Mouse (Mus musculus) lung, adult 2 months (tissue): Measurements from ENCODE around the gene Slpi.

ENCODE experiments used
- CTCF ChIP-seq: fragments of 200-500 bp; IDR thresholded peaks from 2 replicates; pipeline ENCODE4 v1.5.1; 2011; ENCODE audit warnings: mild to moderate bottlenecking, low read length, control low read depth; ENCODE audit not compliant: insufficient read depth
- POLR2A ChIP-seq: fragments of 200-500 bp; IDR thresholded peaks from 2 replicates; pipeline ENCODE4 v1.6.1; 2011; ENCODE audit warnings: low read depth, mild to moderate bottlenecking, control low read depth, low read length, borderline replicate concordance; ENCODE audit errors: extremely low read depth

DNA sequence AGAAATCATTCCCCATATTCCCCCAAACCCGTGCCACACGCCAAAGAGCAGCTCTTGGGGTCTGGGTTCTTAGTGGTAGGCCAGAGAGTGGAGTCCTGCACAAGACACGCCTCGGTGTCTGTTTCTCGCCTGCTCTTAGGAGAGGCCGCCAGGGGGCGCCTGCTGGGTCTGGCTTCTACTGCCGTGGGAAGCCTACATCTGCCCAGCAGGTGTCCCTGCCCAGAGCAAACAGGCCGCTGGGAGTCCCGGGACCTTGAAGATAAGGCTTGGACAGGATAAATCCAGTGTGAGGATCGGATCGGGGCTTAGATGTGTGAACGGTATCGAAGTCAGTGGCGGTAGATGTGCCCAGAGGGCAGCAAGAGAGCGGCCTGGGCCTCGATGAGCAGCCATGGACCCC is 14.0 kb upstream of the Slpi start, which contains the start of gene Rbpjl:
- peak; percentile 67 for TF ChIP-seq CTCF
- 0 out of 2 replicates have a peak, but pooled peaks have one; percentile 24 for TF ChIP-seq POLR2A
